In genomic region chr2:94059459-94059858, GRCm38 (mm10) we compare ENCODE assay signal across 9 mouse cellular contexts. TPM values are rescaled to one million over a fixed set of nuclear protein-coding genes. Genes with fewer than 3 reads are reported as not detected.
DNase-seq lines count a peak whose midpoint lies in the region; TF ChIP-seq lines count a peak whose summit lies in the region.
"Had no signal": no experiment of that assay in that cellular context is flagged by ENCODE, and none has a peak within 500 bp of the region (broad histone marks: within the 10 kb centered on the region; RNA-seq: fewer than 3 reads in every experiment).

No protein-coding gene starts in this region.

- TF ChIP-seq EP300 in ES-Bruce4 (IDR thresholded peaks at IDR 0.05; ENCODE audit: insufficient read depth, low read depth, low read length) = no peak

- H3K36me3 ChIP-seq in ES-Bruce4 (ENCODE audit: control insufficient read depth, insufficient read depth, low read length, poor library complexity, severe bottlenecking) = no peaks in the 10 kb centered on the region
- H3K36me3 ChIP-seq: lung, embryonic 15.5 days had no signal

- H3K27me3 ChIP-seq in ES-Bruce4 (ENCODE audit: control insufficient read depth, insufficient read depth, low read length, poor library complexity, severe bottlenecking) = no peaks in the 10 kb centered on the region
- H3K27me3 ChIP-seq: lung, embryonic 15.5 days had no signal

- H3K9ac ChIP-seq in ES-Bruce4 (ENCODE audit: low read depth, poor library complexity, severe bottlenecking) = no peak overlapping the region
- H3K9ac ChIP-seq: lung, embryonic 15.5 days had no signal

- peak; percentile 3 for TF ChIP-seq CTCF in ES-Bruce4 (IDR thresholded peaks at IDR 0.05; ENCODE audit: low read depth, low read length)

- H3K4me3 ChIP-seq in ES-Bruce4 (ENCODE audit: low read depth, low read length) = no peak overlapping the region
- H3K4me3 ChIP-seq: lung, embryonic 15.5 days had no signal

- no peak for TF ChIP-seq POLR2A in ES-Bruce4 (IDR thresholded peaks at IDR 0.05; ENCODE audit: insufficient read depth, low read length)

- DNase-seq in cerebellum, adult 18-20 months = peak; percentile 28 to 43
- no peak for DNase-seq in cerebellum, adult 8-10 months
- peak; percentile 35 for DNase-seq in layer of hippocampus, adult 11-12 months (ENCODE audit: low spot score)
- DNase-seq in layer of hippocampus, adult 9-10 months (ENCODE audit: low spot score) = no peak
- peak; percentile 62 to 66 for DNase-seq in kidney, postnatal 4 days
- DNase-seq in T-cell, adult 2 months (ENCODE audit: low spot score) = no peak
- no peak for DNase-seq in ovary, adult 18-20 months (ENCODE audit: low spot score)

- no peak overlapping the region for H3K27ac ChIP-seq in ES-Bruce4 (ENCODE audit: insufficient read depth, low read length)
- H3K27ac ChIP-seq: lung, embryonic 15.5 days had no signal

- no peaks in the 10 kb centered on the region for H3K4me1 ChIP-seq in ES-Bruce4 (ENCODE audit: control insufficient read depth, insufficient read depth, low read length)
- H3K4me1 ChIP-seq: lung, embryonic 15.5 days had no signal

- H3K9me3 ChIP-seq in ES-Bruce4 (replicated peaks; ENCODE audit: control insufficient read depth, insufficient read depth, low read length, poor library complexity, severe bottlenecking) = no peaks in the 10 kb centered on the region
- H3K9me3 ChIP-seq: lung, embryonic 15.5 days had no signal

RNA-seq across cellular contexts. Expression of gene Alkbh3, which starts 48.9 kb away (rescaled TPM):
- 31.3 and 35.7 TPM in 2 replicates for polyA plus RNA-seq in ES-Bruce4 (2011; ENCODE audit: insufficient read depth, insufficient read length, low read depth, missing spikeins)

Comparison
In these comparisons a context has a peak if more than half of its experiments do, and no peak if none do; other contexts are left out.
1. DNase-seq: peak in cerebellum, adult 18-20 months (2 of 2), layer of hippocampus, adult 11-12 months (single experiment) and kidney, postnatal 4 days (2 of 2); none in cerebellum, adult 8-10 months (single experiment), layer of hippocampus, adult 9-10 months (single experiment), T-cell, adult 2 months (single experiment) and ovary, adult 18-20 months (single experiment).